Mouse (Mus musculus) limb, embryonic 15.5 days (tissue): Measurements from ENCODE around the gene Rps6kb2. TPM values are rescaled to one million over a fixed set of nuclear protein-coding genes. Genes with fewer than 3 reads are reported as not detected.

ENCODE experiments used
- ATAC-seq: fragments of 200-750 bp; cut with Nextera tagmentation; 2 replicates; pipeline ENCODE4 v1.8.0; 2017; ENCODE audit warnings: low read depth, moderate TSS enrichment; ENCODE audit not compliant: insufficient number of reproducible peaks, low FRiP score, low TSS enrichment
- H3K27ac ChIP-seq: fragments of 300-500 bp; sonication (generic); 2 replicates; pipeline ENCODE4 v1.5.1; 2015; ENCODE audit warnings: moderate library complexity, mild to moderate bottlenecking, inconsistent platforms
- H3K27me3 ChIP-seq: fragments of 300-500 bp; sonication (generic); 2 replicates; pipeline ENCODE4 v1.6.1; 2015; ENCODE audit warnings: inconsistent platforms
- H3K36me3 ChIP-seq: fragments of 300-500 bp; sonication (generic); 2 replicates; pipeline ENCODE4 v1.6.1; 2015; ENCODE audit warnings: inconsistent platforms
- H3K4me1 ChIP-seq: fragments of 300-500 bp; sonication (generic); 2 replicates; pipeline ENCODE4 v1.6.1; 2015; ENCODE audit warnings: inconsistent platforms
- H3K4me2 ChIP-seq: fragments of 300-500 bp; sonication (generic); 2 replicates; pipeline ENCODE4 v1.6.1; 2015; ENCODE audit warnings: mild to moderate bottlenecking, inconsistent platforms
- H3K4me3 ChIP-seq: fragments of 300-500 bp; sonication (generic); 2 replicates; pipeline ENCODE4 v1.5.1; 2015; ENCODE audit warnings: mild to moderate bottlenecking, inconsistent platforms
- H3K9ac ChIP-seq: fragments of 300-500 bp; sonication (generic); 2 replicates; pipeline ENCODE4 v1.6.1; 2015; ENCODE audit warnings: inconsistent platforms
- H3K9me3 ChIP-seq: fragments of 300-500 bp; sonication (generic); 2 replicates; pipeline ENCODE4 v1.6.1; 2016; ENCODE audit warnings: inconsistent platforms
- WGBS: fragments of 180-500 bp; shearing (Covaris S2); methylation state at CpG from one replicate; pipeline ENCODE4 v1.1.7; 2015; 5-methylcytosine and 5-hydroxymethylcytosine counted together
- polyA plus RNA-seq: library from polyadenylated mRNA; unstranded; fragments of >200 nt; fragmentation: Nextera tagmentation; extraction: Ambion mirVana; gene quantifications from 2 replicates; pipeline ENCODE4 v1.2.1, GENCODE M21; 2015

Gene Rps6kb2
- polyA plus RNA-seq, 1 experiment from 2014 or later, result 68.8 TPM

DNA sequence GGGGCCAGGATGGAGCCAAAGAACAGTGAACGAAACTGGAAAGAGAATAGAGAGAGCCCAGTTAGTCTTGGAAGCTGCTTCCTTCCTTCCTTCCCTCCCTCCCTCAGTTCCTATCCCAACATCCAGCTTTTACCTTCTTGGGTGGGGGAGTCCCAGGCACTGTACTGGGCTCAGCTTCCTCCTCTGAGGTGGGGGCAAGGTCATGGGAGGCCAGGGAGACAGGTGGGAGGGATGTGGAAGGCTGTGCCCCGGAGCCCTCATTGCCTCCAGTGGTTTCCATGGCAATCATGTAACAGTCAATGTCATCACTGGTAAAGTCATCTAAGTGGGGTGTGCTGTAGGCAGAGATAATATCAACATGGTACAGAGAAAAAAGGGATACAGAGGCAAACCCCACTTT lies 32.9 kb upstream of the Rps6kb2 start:
- peak overlapping the region; percentile 30 for H3K27ac ChIP-seq
- peaks cover 60% of the 10 kb centered on the region for H3K36me3 ChIP-seq
- no peak overlapping the region for H3K4me2 ChIP-seq
- H3K4me3 ChIP-seq, result no peak overlapping the region
- 44% methylated on average over 2 of the region's 2 CpGs for WGBS
- no peaks in the 10 kb centered on the region for H3K9me3 ChIP-seq
- H3K4me1 ChIP-seq, result peaks cover 65% of the 10 kb centered on the region
- H3K9ac ChIP-seq, result no peak overlapping the region
- ATAC-seq, result no peak
- H3K27me3 ChIP-seq, result no peaks in the 10 kb centered on the region

DNA sequence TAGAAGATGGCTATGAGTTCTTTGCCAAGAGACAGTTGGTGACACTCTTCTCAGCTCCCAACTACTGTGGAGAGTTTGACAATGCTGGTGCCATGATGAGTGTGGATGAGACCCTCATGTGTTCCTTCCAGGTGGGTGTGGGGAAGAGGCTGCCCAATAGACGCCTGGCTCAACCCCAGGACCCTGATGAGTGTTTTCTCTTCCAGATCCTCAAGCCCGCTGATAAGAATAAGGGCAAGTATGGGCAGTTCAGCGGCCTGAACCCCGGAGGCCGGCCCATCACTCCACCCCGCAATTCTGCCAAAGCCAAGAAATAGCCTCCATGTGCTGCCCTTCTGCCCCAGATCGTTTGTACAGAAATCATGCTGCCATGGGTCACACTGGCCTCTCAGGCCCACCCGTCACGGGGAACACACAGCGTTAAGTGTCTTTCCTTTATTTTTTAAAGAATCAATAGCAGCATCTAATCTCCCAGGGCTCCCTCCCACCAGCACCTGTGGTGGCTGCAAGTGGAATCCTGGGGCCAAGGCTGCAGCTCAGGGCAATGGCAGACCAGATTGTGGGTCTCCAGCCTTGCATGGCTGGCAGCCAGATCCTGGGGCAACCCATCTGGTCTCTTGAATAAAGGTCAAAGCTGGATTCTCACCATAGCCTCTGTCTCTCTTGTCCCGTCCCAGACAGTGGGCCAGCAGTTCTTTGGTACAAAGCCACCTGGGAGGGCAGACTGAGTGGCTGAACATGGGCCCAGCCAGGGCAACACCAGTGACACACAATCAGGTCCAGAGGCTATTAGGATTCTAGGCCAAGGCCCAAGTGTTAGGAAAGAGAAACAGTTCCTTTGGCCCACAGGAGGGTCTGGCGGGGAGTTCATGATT lies 31.9 kb upstream of the Rps6kb2 start:
- peaks cover 60% of the 10 kb centered on the region for H3K36me3 ChIP-seq

DNA sequence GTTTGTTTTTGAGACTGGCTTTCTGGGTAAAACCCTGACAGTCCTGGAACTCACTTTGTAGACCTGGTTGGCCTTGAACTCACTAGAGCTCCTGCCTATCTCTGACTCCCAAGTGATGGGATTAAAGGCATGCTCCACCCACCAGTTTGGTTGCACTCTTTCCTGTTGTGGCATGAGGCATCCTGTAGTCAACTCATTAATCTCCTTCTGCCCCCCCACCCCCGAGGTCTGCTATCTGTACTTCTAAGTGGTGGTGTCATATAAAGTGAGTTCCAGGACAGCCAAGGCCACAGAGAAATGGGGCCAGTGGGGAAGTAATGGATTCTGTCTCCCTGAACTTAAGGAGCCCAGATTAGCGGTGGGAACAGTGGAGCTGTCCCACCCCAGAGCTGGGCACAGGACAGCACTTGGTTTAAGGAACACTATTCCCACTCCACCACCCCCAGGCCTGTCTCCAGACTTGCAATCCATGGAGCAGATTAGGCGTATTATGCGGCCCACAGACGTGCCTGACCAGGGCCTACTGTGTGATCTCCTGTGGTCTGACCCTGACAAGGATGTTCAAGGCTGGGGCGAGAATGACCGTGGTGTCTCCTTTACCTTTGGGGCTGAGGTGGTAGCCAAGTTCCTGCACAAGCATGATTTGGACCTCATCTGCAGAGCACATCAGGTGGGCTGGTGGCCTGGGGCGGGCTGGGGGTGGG lies 31.0 kb upstream of the Rps6kb2 start:
- WGBS, result 86% methylated on average over 8 of the region's 8 CpGs
- peaks cover 56% of the 10 kb centered on the region for H3K36me3 ChIP-seq
- no peak overlapping the region for H3K4me3 ChIP-seq

More for the DNA sequence above, 31.9 kb upstream of the Rps6kb2 start:
- no peak overlapping the region for H3K27ac ChIP-seq
- H3K4me3 ChIP-seq, result no peak overlapping the region
- no peaks in the 10 kb centered on the region for H3K9me3 ChIP-seq
- H3K27me3 ChIP-seq, result no peaks in the 10 kb centered on the region
- H3K4me1 ChIP-seq, result peaks cover 59% of the 10 kb centered on the region
- H3K4me2 ChIP-seq, result no peak overlapping the region
- no peak for ATAC-seq
- 80% methylated on average over 12 of the region's 12 CpGs for WGBS
- no peak overlapping the region for H3K9ac ChIP-seq

DNA sequence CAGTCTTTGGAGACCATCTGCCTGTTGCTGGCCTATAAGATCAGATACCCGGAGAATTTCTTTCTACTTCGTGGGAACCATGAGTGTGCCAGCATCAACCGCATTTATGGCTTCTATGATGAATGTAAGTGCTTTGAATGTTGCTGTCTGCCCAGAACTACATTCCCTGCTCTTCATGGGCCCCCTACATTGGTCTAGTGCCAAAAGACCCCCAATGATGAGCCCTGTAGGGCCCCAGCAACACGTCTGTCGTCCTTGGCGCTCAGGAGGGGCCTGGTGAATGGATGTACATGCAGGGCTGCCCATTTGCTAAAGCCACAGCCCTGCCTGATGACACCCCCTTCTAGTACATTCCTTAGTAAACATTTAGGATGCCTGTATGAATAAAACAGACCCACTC lies 30.0 kb upstream of the Rps6kb2 start:
- ATAC-seq, result no peak
- H3K4me2 ChIP-seq, result peak overlapping the region; percentile 76
- WGBS, result 56% methylated on average over 6 of the region's 6 CpGs
- peak overlapping the region; percentile 96 for H3K9ac ChIP-seq
- H3K9me3 ChIP-seq, result no peaks in the 10 kb centered on the region
- peaks cover 57% of the 10 kb centered on the region for H3K4me1 ChIP-seq
- peak overlapping the region; percentile 89 for H3K4me3 ChIP-seq
- H3K36me3 ChIP-seq, result peaks cover 47% of the 10 kb centered on the region
- no peaks in the 10 kb centered on the region for H3K27me3 ChIP-seq
- H3K27ac ChIP-seq, result peak overlapping the region; percentile 98; the same call in 1 of the 2 replicates

More for the DNA sequence above, 31.0 kb upstream of the Rps6kb2 start:
- H3K27ac ChIP-seq, result no peak overlapping the region
- no peak for ATAC-seq
- no peaks in the 10 kb centered on the region for H3K9me3 ChIP-seq
- peaks cover 57% of the 10 kb centered on the region for H3K4me1 ChIP-seq
- no peak overlapping the region for H3K4me2 ChIP-seq
- no peak overlapping the region for H3K9ac ChIP-seq
- H3K27me3 ChIP-seq, result no peaks in the 10 kb centered on the region

DNA sequence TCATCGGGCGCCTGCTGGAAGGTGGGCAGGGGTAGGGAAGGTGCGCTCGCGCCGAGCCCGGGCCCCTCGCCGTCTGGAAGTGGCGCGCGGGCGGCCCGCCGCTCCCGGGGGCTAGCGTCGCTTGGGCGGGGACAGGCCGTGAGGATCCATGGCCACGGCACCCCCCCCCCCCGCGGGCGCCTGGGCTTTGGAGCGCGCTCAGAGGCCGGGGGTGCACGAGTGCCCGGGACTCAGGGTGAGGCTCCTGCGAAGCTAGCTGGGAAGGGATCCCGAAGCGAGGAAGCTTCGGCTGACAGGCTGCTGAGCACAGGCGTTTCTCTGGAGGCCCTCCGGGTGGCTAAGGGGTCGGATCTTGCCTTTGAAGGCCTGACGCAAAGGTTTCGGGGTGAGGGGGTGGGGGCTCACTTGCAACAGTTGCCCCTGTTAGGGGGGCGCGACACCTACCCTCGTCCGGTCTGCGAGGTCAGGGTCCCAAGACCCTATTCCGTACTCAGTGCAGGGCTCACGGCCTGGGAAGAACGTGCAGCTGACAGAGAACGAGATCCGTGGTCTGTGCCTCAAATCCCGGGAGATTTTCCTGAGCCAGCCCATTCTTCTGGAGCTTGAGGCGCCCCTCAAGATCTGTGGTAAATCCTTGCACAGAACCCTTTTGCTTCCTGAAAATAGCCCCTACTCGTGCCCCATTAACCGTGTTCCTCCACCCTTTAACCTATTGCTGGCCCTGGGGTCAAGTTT lies 29.3 kb upstream of the Rps6kb2 start:
- H3K4me1 ChIP-seq, result peaks cover 56% of the 10 kb centered on the region
- under 1% methylated on average over 48 of the region's 52 CpGs for WGBS
- peak; percentile 16 for ATAC-seq

DNA sequence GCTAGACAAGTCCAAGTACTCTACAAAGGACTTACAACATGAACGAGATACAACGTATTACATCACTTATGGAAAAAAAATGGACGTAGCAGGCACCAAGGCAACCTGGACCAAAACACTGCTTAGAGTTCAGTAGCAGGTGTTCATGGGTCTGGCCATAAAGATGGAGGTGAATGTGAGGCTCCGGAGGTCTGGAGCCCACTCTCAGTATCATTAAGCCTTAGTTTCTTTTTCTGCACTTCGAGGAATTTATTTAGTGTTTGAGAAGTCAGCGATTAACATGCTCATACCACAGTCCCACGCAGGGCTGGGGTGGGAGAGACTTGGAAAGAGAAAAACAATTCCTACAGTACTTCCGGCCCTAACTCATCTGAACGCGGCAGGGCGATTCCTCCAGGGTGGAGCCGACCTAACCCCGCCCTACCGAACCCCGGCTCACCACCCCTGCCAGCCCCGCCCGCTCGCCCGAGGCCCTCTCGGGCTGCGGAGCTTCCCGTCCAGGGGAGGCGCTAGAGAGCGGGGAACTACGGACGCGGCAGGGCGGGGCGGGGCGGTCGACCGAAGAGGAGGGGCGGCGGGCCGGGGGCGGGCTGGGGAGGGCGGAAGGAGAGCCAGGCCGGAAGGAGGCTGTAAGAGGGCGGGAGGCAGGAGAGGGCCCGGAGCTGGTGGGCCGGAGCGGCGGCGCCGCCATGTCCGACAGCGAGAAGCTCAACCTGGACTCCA lies 28.5 kb upstream of the Rps6kb2 start, which contains the start of gene Ppp1ca:
Ppp1ca (plus strand) TSS at position 538 of the 723 bp plus-strand sequence.
- peak within 1 kb of the TSS; percentile 76 for H3K4me2 ChIP-seq
- peak within 1 kb of the TSS; percentile 98 for H3K27ac ChIP-seq
- H3K36me3 ChIP-seq, result peaks cover 35% of the 10 kb centered on the region
- no peaks in the 10 kb centered on the region for H3K9me3 ChIP-seq
- H3K9ac ChIP-seq, result peak within 1 kb of the TSS; percentile 96
- H3K27me3 ChIP-seq, result no peaks in the 10 kb centered on the region
- peak within 1 kb of the TSS; percentile 89 for H3K4me3 ChIP-seq
- 2% methylated on average over 39 of the region's 47 CpGs for WGBS
- H3K4me1 ChIP-seq, result peaks cover 50% of the 10 kb centered on the region
- peak; percentile 93 for ATAC-seq

More for the DNA sequence above, 29.3 kb upstream of the Rps6kb2 start:
- Histone ChIP-seq H3K9ac (peak overlapping the region; percentile 96), H3K27me3 (no peaks in the 10 kb centered on the region), H3K4me2 (peak overlapping the region; percentile 76), H3K36me3 (peaks cover 42% of the 10 kb centered on the region), H3K27ac (peak overlapping the region; percentile 98), H3K4me3 (peak overlapping the region; percentile 89), H3K9me3 (no peaks in the 10 kb centered on the region)

DNA sequence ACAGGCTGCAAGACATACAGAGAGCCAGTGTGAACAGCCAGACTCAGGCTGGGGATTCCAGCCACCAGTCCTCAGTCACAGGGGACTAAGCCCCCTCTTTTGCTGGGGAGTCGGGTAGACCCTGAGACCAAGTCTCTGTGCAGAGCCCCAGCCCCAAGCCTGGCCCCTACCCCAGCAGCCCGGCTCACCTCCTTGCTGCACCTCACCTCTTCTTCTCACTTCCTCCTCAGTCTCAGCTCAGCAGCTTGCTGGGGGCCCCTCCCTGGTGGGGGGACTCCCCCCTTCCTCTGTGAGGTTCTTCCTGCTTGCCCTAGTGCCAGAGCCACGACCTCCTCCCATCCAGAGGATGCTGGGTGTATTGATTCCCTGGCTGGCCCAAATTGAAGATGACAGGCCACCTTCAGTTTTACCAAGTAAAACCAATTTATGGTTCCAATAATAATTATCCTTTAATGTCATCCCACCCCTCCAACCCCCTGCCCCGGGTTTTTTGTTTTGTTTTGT lies 27.7 kb upstream of the Rps6kb2 start, which contains the start of gene Tbc1d10c:
Tbc1d10c (minus strand) TSS at position 454 of the 504 bp plus-strand sequence.
- peak within 1 kb of the TSS; percentile 89 for H3K4me3 ChIP-seq
- H3K4me2 ChIP-seq, result peak within 1 kb of the TSS; percentile 76
- H3K36me3 ChIP-seq, result peaks cover 27% of the 10 kb centered on the region
- no peaks in the 10 kb centered on the region for H3K27me3 ChIP-seq
- 51% methylated on average over 4 of the region's 4 CpGs for WGBS
- peak within 1 kb of the TSS; percentile 98 for H3K27ac ChIP-seq
- H3K9me3 ChIP-seq, result no peaks in the 10 kb centered on the region
- ATAC-seq, result no peak
- peak within 1 kb of the TSS; percentile 96 for H3K9ac ChIP-seq
- peaks cover 42% of the 10 kb centered on the region for H3K4me1 ChIP-seq

DNA sequence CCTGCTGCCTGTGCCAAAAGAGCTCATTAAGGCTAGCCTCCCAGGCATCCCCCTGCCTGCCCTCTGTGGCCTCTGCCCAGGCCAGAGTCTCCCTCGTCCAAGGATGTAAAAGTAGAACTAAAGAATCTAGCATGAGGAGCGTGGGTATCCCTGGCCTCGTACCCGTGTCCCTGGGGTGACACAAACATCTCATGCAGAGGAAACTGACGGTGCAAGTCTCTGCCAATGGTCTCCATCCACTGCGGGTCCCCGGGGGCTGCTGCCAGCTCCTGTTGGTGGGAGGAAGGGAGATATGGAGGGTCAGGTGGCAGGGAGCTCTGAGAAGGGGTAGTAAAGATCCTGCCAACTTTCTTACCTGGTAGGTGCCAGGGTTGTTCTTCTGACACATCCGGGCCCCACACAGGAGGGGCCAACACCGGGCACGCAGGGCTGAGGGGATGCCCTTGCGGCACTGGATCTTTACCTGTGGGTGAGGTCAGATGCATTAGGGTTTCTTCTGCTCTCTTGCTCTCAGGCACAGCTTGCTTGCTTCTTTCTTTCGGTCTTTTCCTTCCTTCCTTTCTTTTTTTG lies 26.0 kb upstream of the Rps6kb2 start:
- 84% methylated on average over 12 of the region's 12 CpGs for WGBS
- Histone ChIP-seq H3K4me3 (no peak overlapping the region), H3K27ac (no peak overlapping the region), H3K9ac (no peak overlapping the region), H3K4me1 (peaks cover 37% of the 10 kb centered on the region), H3K36me3 (peaks cover 9% of the 10 kb centered on the region), H3K27me3 (no peaks in the 10 kb centered on the region), H3K9me3 (no peaks in the 10 kb centered on the region), H3K4me2 (no peak overlapping the region)
- ATAC-seq, result no peak

DNA sequence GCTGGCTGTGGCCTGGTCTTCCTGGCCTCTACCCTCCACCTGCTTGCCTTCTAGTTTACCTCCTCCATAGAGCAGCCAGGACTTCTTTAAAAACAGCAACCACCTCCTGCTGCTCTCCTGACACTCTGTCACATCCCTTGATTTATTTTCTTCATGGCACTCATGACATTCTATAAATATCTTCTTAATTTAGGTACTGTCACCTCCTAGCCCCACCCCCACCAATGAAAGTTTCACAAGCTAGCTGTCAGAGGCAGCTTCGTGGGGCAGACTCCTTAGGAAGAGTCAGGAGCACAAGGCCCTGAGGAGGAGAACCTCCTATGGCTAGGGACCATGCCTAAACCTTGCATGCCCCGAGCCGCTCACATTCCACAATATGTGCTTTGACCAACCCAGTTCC lies 24.1 kb upstream of the Rps6kb2 start:
- 58% methylated on average over 3 of the region's 3 CpGs for WGBS
- no peak overlapping the region for H3K4me2 ChIP-seq
- ATAC-seq, result no peak
- no peaks in the 10 kb centered on the region for H3K27me3 ChIP-seq
- no peak overlapping the region for H3K4me3 ChIP-seq
- no peak overlapping the region for H3K9ac ChIP-seq
- H3K27ac ChIP-seq, result no peak overlapping the region
- H3K36me3 ChIP-seq, result no peaks in the 10 kb centered on the region
- peaks cover 22% of the 10 kb centered on the region for H3K4me1 ChIP-seq
- no peaks in the 10 kb centered on the region for H3K9me3 ChIP-seq

DNA sequence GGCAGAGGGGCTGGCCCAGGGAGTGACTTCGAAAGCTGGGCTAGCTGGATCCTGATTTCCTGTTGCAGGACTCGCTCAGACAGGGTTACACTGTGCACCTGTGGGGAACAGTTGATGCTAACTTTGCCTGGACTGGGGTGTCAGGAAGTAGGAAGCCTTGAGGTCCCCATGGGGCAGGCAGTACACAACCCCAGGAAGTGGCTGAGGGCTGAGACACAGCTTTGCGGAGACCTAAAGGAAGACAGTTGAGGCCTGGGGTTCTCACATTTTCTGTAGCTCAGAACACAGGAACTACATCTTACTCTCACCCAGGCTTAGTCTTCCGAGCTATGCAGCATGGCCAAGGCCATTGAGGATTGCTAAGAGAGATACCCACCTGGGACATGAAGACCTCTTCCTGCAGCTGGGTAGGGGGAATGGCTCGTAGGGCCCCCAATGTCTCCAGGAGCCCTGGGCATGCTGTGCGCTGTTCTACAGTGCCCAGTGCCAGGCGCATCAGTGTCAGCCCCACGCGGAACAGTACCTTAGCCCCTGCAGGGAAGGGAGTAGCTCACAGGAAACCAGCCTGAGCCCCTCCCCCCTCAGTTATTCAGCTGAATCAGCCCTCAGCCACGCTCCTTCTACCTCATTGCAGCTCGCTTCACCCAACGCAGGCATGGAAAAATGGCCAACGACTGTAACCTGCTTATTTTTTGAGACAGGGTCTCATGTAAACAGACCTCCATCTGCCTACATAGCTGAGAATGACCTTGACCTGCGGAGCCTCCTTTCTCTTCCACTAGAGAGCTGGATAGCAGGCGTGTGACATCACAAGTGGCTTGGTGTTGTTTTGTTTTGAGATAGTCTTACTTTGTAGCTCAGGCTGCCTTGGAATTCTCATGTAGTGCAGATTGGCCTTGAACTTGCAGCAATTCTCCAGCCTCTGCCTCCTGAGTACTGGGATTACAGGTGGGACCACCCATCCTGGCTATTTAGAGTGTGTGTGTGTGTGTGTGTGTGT lies 22.1 kb upstream of the Rps6kb2 start:
- Histone ChIP-seq H3K4me3 (no peak overlapping the region), H3K4me1 (peaks cover 11% of the 10 kb centered on the region), H3K27me3 (no peaks in the 10 kb centered on the region), H3K36me3 (no peaks in the 10 kb centered on the region), H3K27ac (peak overlapping the region; percentile 34; the same call in 1 of the 2 replicates), H3K9me3 (no peaks in the 10 kb centered on the region), H3K4me2 (no peak overlapping the region), H3K9ac (no peak overlapping the region)
- 59% methylated on average over 15 of the region's 15 CpGs for WGBS
- no peak for ATAC-seq
